Mouse (Mus musculus): ENCODE data around the gene Snx12. TPM values are rescaled to one million over a fixed set of nuclear protein-coding genes. Genes with fewer than 3 reads are reported as not detected.

Gene Snx12
- total and polyA plus RNA-seq, 2 experiments: 9.0 to 9.1 TPM

DNA sequence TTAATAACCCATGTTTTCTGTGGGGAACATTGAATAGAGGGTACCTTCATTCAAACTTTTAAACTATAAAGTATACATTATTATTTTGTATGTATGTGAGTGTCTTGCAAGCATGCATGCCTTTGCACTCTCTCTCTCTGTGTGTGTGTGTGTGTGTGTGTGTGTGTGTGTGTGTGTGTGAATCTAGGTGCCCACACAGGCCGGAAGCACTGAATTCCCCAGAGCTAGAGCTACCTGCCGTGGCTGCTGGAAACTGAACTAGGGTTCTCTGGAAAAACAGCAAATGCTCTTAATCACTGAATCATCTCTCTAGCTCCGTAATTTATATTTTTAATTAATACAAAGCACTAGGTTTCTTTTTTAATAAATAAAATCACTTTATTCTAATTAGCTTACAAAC is 59.1 kb downstream of the Snx12 start:
- TF ChIP-seq POLR2A (IDR thresholded peaks at IDR 0.05; ENCODE audit: extremely low read depth, insufficient read depth, low read length): no peak
- no peak for TF ChIP-seq CTCF (IDR thresholded peaks at IDR 0.05; ENCODE audit: low read depth, low read length)
- 91% methylated on average over 3 of the region's 3 CpGs for WGBS
- H3K9ac ChIP-seq (ENCODE audit: low read depth, low read length): no peak overlapping the region
- no peaks in the 10 kb centered on the region for H3K79me2 ChIP-seq (ENCODE audit: control insufficient read depth, insufficient read depth, low read length)
- no peak overlapping the region for H3K27ac ChIP-seq (replicated peaks; ENCODE audit: insufficient read depth, low read depth, low read length)
- no peaks in the 10 kb centered on the region for H3K36me3 ChIP-seq (ENCODE audit: control insufficient read depth, insufficient read depth, low read length)
- no peak for DNase-seq (ENCODE audit: extremely low read depth, low read depth, low spot score)
- H3K27me3 ChIP-seq (ENCODE audit: control insufficient read depth, insufficient read depth, low read length): no peaks in the 10 kb centered on the region
- H3K4me3 ChIP-seq (ENCODE audit: insufficient read depth, low read depth, low read length): no peak overlapping the region
- no peaks in the 10 kb centered on the region for H3K4me1 ChIP-seq (ENCODE audit: control insufficient read depth, insufficient read depth, low read length)

DNA sequence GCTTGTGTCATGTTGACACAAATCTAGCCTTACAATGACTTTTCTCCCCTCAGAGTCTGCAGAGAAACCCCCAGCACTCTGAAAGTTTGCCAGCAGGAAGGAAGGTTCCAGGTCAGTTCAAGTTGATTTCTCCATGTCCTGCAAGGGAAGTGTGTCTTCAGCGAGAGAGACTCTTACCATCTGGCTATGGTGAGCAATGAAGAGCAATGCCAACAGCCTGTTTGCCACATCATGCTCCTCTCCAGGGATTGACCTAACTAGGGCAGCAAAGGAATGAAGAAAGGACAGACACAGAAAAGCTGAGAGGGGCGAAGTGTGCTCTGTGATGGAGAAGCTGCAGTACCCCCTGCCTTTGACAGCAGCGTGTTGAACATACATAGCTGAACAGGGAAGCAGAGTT is 59.8 kb downstream of the Snx12 start:
- WGBS: 91% methylated on average over 3 of the region's 3 CpGs
- no peak for DNase-seq (ENCODE audit: extremely low read depth, low read depth, low spot score)

DNA sequence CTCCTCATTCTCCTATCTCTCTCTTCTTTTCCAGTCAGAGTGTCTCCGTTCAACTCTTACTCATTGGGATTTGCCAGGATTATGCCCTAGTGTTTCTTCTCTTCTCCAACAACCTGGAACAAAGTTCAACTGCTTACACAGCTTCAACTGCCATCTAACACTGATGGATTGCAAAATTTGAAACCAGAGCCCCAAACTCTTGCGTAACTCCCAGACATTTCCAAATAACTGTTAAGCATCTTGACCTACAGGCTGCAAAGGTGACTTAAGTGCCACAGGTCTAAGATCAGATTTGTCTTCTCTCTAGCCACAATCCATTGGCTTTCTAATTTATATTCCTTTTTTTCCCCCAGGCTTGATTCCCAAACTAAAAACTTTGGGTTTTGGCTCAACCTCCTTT is 64.9 kb downstream of the Snx12 start:
- no peaks in the 10 kb centered on the region for H3K79me2 ChIP-seq (ENCODE audit: control insufficient read depth, insufficient read depth, low read length)
- no peak overlapping the region for H3K9ac ChIP-seq (ENCODE audit: low read depth, low read length)
- peak; percentile 95 for DNase-seq (ENCODE audit: extremely low read depth, low read depth, low spot score)
- H3K36me3 ChIP-seq (ENCODE audit: control insufficient read depth, insufficient read depth, low read length): no peaks in the 10 kb centered on the region
- WGBS: 29% methylated on average over 2 of the region's 2 CpGs
- H3K27ac ChIP-seq (replicated peaks; ENCODE audit: insufficient read depth, low read depth, low read length): no peak overlapping the region
- no peaks in the 10 kb centered on the region for H3K27me3 ChIP-seq (ENCODE audit: control insufficient read depth, insufficient read depth, low read length)
- H3K4me1 ChIP-seq (ENCODE audit: control insufficient read depth, insufficient read depth, low read length): no peaks in the 10 kb centered on the region
- no peak for TF ChIP-seq POLR2A (IDR thresholded peaks at IDR 0.05; ENCODE audit: extremely low read depth, insufficient read depth, low read length)
- TF ChIP-seq CTCF (IDR thresholded peaks at IDR 0.05; ENCODE audit: low read depth, low read length): no peak
- H3K4me3 ChIP-seq (ENCODE audit: insufficient read depth, low read depth, low read length): no peak overlapping the region

More for the DNA sequence above, 59.8 kb downstream of the Snx12 start:
- Histone ChIP-seq H3K9ac (ENCODE audit: low read depth, low read length) (no peak overlapping the region), H3K4me3 (ENCODE audit: insufficient read depth, low read depth, low read length) (no peak overlapping the region), H3K27me3 (ENCODE audit: control insufficient read depth, insufficient read depth, low read length) (no peaks in the 10 kb centered on the region), H3K27ac (replicated peaks; ENCODE audit: insufficient read depth, low read depth, low read length) (no peak overlapping the region), H3K36me3 (ENCODE audit: control insufficient read depth, insufficient read depth, low read length) (no peaks in the 10 kb centered on the region), H3K4me1 (ENCODE audit: control insufficient read depth, insufficient read depth, low read length) (no peaks in the 10 kb centered on the region), H3K79me2 (ENCODE audit: control insufficient read depth, insufficient read depth, low read length) (no peaks in the 10 kb centered on the region)
- TF ChIP-seq POLR2A (IDR thresholded peaks at IDR 0.05; ENCODE audit: extremely low read depth, insufficient read depth, low read length) (no peak), CTCF (IDR thresholded peaks at IDR 0.05; ENCODE audit: low read depth, low read length) (no peak)

DNA sequence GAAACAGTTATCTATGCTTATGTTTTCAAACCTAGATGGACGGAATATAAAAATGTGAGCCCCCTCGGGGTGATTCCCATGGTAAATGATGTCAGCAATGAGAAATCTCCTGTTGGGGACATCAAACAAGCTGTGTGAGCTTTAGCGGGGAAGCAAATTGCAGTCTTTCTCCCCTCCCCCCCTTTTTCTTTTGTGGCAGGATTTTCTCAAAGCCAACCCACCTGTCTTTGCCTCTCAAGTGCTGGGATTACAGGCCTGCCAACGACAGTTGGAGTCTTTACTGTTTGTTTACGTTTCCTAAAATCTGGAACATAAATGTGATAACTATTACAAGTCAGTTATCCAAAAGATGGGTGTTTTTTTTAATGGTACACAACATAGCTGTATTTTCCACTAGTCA is 66.0 kb downstream of the Snx12 start:
- Histone ChIP-seq H3K9ac (ENCODE audit: low read depth, low read length) (no peak overlapping the region), H3K27me3 (ENCODE audit: control insufficient read depth, insufficient read depth, low read length) (no peaks in the 10 kb centered on the region), H3K27ac (replicated peaks; ENCODE audit: insufficient read depth, low read depth, low read length) (no peak overlapping the region), H3K4me3 (ENCODE audit: insufficient read depth, low read depth, low read length) (no peak overlapping the region), H3K4me1 (ENCODE audit: control insufficient read depth, insufficient read depth, low read length) (no peaks in the 10 kb centered on the region), H3K79me2 (ENCODE audit: control insufficient read depth, insufficient read depth, low read length) (no peaks in the 10 kb centered on the region), H3K36me3 (ENCODE audit: control insufficient read depth, insufficient read depth, low read length) (no peaks in the 10 kb centered on the region)
- WGBS: 69% methylated on average over 5 of the region's 5 CpGs
- no peak for DNase-seq (ENCODE audit: extremely low read depth, low read depth, low spot score)
- TF ChIP-seq POLR2A (IDR thresholded peaks at IDR 0.05; ENCODE audit: extremely low read depth, insufficient read depth, low read length) (no peak), CTCF (IDR thresholded peaks at IDR 0.05; ENCODE audit: low read depth, low read length) (no peak)

DNA sequence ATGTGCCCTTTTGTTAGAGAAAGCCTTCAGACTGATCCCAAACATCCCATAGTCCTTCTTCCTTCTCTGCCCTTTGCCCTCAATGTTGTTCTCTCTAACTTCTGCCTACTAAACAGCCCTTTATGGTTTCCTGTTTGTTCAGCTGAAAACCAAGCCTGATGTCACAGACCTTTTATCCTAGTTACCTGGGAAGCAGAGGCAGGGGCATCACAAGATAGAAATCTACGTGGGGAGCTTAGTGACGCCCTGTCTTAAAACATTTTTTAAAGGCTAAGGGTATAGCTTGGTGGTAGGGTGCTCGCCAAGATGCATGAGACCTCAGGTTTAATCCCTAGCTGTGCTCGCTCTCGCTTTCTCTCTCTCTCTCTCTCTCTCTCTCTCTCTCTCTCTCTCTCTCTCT is 74.9 kb downstream of the Snx12 start:
- Histone ChIP-seq H3K79me2 (ENCODE audit: control insufficient read depth, insufficient read depth, low read length) (no peaks in the 10 kb centered on the region), H3K27ac (replicated peaks; ENCODE audit: insufficient read depth, low read depth, low read length) (no peak overlapping the region), H3K27me3 (ENCODE audit: control insufficient read depth, insufficient read depth, low read length) (no peaks in the 10 kb centered on the region), H3K36me3 (ENCODE audit: control insufficient read depth, insufficient read depth, low read length) (no peaks in the 10 kb centered on the region), H3K9ac (ENCODE audit: low read depth, low read length) (no peak overlapping the region), H3K4me1 (ENCODE audit: control insufficient read depth, insufficient read depth, low read length) (no peaks in the 10 kb centered on the region), H3K4me3 (ENCODE audit: insufficient read depth, low read depth, low read length) (no peak overlapping the region)
- 75% methylated on average over 5 of the region's 5 CpGs for WGBS
- DNase-seq (ENCODE audit: extremely low read depth, low read depth, low spot score): no peak
- TF ChIP-seq CTCF (IDR thresholded peaks at IDR 0.05; ENCODE audit: low read depth, low read length): no peak
- no peak for TF ChIP-seq POLR2A (IDR thresholded peaks at IDR 0.05; ENCODE audit: extremely low read depth, insufficient read depth, low read length)

DNA sequence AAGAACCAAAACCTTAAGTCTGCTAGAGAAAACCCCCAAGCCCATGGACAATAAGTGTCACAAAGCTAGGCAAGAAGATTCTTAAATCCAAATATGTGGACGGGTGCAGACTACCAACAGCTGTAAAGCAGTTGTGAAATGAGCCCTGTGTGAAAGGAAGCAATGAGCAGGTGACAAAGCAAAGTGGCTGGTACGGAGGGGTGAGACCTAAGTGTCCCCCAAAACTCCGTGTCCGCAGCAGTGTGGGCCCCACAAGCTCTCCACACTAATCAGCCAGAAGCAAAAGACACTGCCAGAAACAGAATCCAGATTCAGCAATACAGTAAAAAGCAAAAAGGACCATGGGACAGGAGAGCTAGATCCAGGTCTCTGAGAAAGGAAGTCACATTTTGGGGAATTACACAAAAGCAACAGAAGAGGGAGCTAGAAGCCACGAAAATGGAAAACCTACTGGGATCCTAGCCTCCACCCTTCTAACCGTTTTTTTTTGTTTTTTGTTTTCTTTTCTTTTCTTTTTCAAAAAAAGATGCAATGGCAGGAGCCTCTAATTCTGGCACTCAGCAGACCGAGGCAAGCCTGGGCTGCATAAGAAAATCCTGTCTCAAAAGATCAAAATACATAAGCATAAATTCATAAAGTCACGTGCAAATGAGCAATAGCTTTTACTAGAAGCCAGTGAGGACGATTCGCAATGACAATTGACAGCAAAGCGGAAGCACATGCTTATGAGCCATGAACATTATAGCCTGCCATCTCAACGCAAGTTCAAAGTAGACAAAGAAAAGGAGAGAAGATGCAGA is 90.2 kb downstream of the Snx12 start:
- Histone ChIP-seq H3K36me3 (ENCODE audit: control insufficient read depth, insufficient read depth, low read length) (no peaks in the 10 kb centered on the region), H3K27me3 (ENCODE audit: control insufficient read depth, insufficient read depth, low read length) (no peaks in the 10 kb centered on the region), H3K9ac (ENCODE audit: low read depth, low read length) (no peak overlapping the region), H3K27ac (replicated peaks; ENCODE audit: insufficient read depth, low read depth, low read length) (no peak overlapping the region), H3K4me3 (ENCODE audit: insufficient read depth, low read depth, low read length) (peak overlapping the region; percentile 41; the same call in 1 of the 2 replicates), H3K4me1 (ENCODE audit: control insufficient read depth, insufficient read depth, low read length) (no peaks in the 10 kb centered on the region), H3K79me2 (ENCODE audit: control insufficient read depth, insufficient read depth, low read length) (no peaks in the 10 kb centered on the region)
- WGBS: 34% methylated on average over 12 of the region's 12 CpGs
- peak; percentile 35 for DNase-seq (ENCODE audit: extremely low read depth, low read depth, low spot score)
- peak; percentile 44; the same call in 1 of the 2 replicates for TF ChIP-seq CTCF (IDR thresholded peaks at IDR 0.05; ENCODE audit: low read depth, low read length)
- TF ChIP-seq POLR2A (IDR thresholded peaks at IDR 0.05; ENCODE audit: extremely low read depth, insufficient read depth, low read length): no peak
